Mouse (Mus musculus) brain, adult 10 weeks (tissue): ENCODE data around the gene Actg2. TPM values are rescaled to one million over a fixed set of nuclear protein-coding genes. Genes with fewer than 3 reads are reported as not detected.

ENCODE experiments used
- polyA plus RNA-seq: library from polyadenylated mRNA; stranded (reverse); fragments of 350-450 nt; fragmentation: Illumina TruSeq; extraction: RNeasy Lipid Tissue Mini Kit (QIAGEN cat#74804); gene quantifications from one replicate; pipeline ENCODE4 v1.2.3, GENCODE M21; 2015; ENCODE audit warnings: low read depth, low replicate concordance

The Actg2 gene
- polyA plus RNA-seq, result not detected

GRCm38 (mm10) chr6:83536028-83536794 lies at the start of gene Actg2:
TSS of gene Actg2 (minus strand) at chr6:83536265.

GRCm38 (mm10) chr6:83572671-83573070 lies 36.6 kb upstream of the Actg2 start, which contains the start of gene Stambp:
TSS of gene Stambp (minus strand) at chr6:83572729.

GRCm38 (mm10) chr6:83506258-83507167 lies 29.6 kb downstream of the Actg2 start, which contains the start of gene Dguok:
TSS of gene Dguok (minus strand) at chr6:83506969.

Other genes starting within 250 kb of the Actg2 start
- gene Mthfd2, start 210.4 kb downstream of the Actg2 start, polyA plus RNA-seq, result 11.2 TPM
- gene Mob1a, start 210.2 kb downstream of the Actg2 start, polyA plus RNA-seq, result 20.1 TPM
- 79.8 TPM for gene Bola3, start 187.1 kb downstream of the Actg2 start, polyA plus RNA-seq
- gene Tet3, start 77.2 kb downstream of the Actg2 start, polyA plus RNA-seq, result 11.8 TPM
- 35.0 TPM for gene Dguok, start 29.3 kb downstream of the Actg2 start, polyA plus RNA-seq
- 33.7 TPM for gene Stambp, start 36.5 kb upstream of the Actg2 start, polyA plus RNA-seq
- not detected for gene Clec4f, start 119.9 kb upstream of the Actg2 start, polyA plus RNA-seq
- not detected for gene Cd207, start 141.6 kb upstream of the Actg2 start, polyA plus RNA-seq
- not detected for gene Vax2, start 175.0 kb upstream of the Actg2 start, polyA plus RNA-seq
- gene Atp6v1b1, start 206.7 kb upstream of the Actg2 start, polyA plus RNA-seq, result not detected
- gene Ankrd53, start 226.4 kb upstream of the Actg2 start, polyA plus RNA-seq, result not detected
- 31.9 TPM for gene Tex261, start 239.5 kb upstream of the Actg2 start, polyA plus RNA-seq